Mouse (Mus musculus) hindbrain, embryonic 15.5 days (tissue): ENCODE measurements at regions not wholly inside any gene's neighbourhood (a gene's known extent, or its start where the extent isn't known, plus 50 kb on each side); places are given as distances from the start of the nearest gene placed in this dataset.

Experiments
- ATAC-seq: fragments of 200-750 bp; cut with Nextera tagmentation; 2 replicates; pipeline ENCODE4 v1.8.0; 2017; ENCODE audit warnings: low read depth, moderate number of reproducible peaks, moderate TSS enrichment; ENCODE audit not compliant: low FRiP score
- H3K27ac ChIP-seq: fragments of 300-500 bp; sonication (generic); replicated peaks from 2 replicates; pipeline ENCODE4 v1.5.1; 2015; ENCODE audit warnings: mild to moderate bottlenecking, inconsistent platforms
- H3K27me3 ChIP-seq: fragments of 300-500 bp; sonication (generic); 2 replicates; pipeline ENCODE4 v1.6.1; 2015; ENCODE audit warnings: control low read depth, inconsistent platforms
- H3K36me3 ChIP-seq: fragments of 300-500 bp; sonication (generic); 2 replicates; pipeline ENCODE4 v1.6.1; 2015; ENCODE audit warnings: control low read depth, inconsistent platforms
- H3K4me1 ChIP-seq: fragments of 300-500 bp; sonication (generic); replicated peaks from 2 replicates; pipeline ENCODE4 v1.6.1; 2015; ENCODE audit warnings: control low read depth, inconsistent platforms
- H3K4me2 ChIP-seq: fragments of 300-500 bp; sonication (generic); 2 replicates; pipeline ENCODE4 v1.6.1; 2015; ENCODE audit warnings: moderate library complexity, mild to moderate bottlenecking, inconsistent platforms
- H3K4me3 ChIP-seq: fragments of 300-500 bp; sonication (generic); 2 replicates; pipeline ENCODE4 v1.5.1; 2015; ENCODE audit warnings: mild to moderate bottlenecking, inconsistent platforms
- H3K9ac ChIP-seq: fragments of 300-500 bp; sonication (generic); 2 replicates; pipeline ENCODE4 v1.6.1; 2015; ENCODE audit warnings: inconsistent platforms
- H3K9me3 ChIP-seq: fragments of 300-500 bp; sonication (generic); 2 replicates; pipeline ENCODE4 v1.6.1; 2016; ENCODE audit warnings: control low read depth, inconsistent platforms
- WGBS: fragments of 180-500 bp; shearing (Covaris S2); methylation state at CpG from one replicate; pipeline ENCODE4 v1.1.7; 2015; 5-methylcytosine and 5-hydroxymethylcytosine counted together

GRCm38 (mm10) chr1:66099562-66100444, 75.3 kb upstream of the Map2 start:
- no peaks in the 10 kb centered on the region for H3K27me3 ChIP-seq
- no peaks in the 10 kb centered on the region for H3K4me1 ChIP-seq
- WGBS: 83% methylated on average over 5 of the region's 5 CpGs
- H3K36me3 ChIP-seq: no peaks in the 10 kb centered on the region
- H3K27ac ChIP-seq: no peak overlapping the region
- ATAC-seq: peak; percentile 85
- H3K4me2 ChIP-seq: no peak overlapping the region
- no peak overlapping the region for H3K4me3 ChIP-seq
- no peaks in the 10 kb centered on the region for H3K9me3 ChIP-seq
- no peak overlapping the region for H3K9ac ChIP-seq

GRCm38 (mm10) chr1:66101419-66101818, 73.7 kb upstream of the Map2 start:
- ATAC-seq: no peak

GRCm38 (mm10) chr1:66104493-66104892, 70.6 kb upstream of the Map2 start:
- H3K36me3 ChIP-seq: no peaks in the 10 kb centered on the region
- 45% methylated on average over 1 of the region's 1 CpGs for WGBS
- H3K4me1 ChIP-seq: no peaks in the 10 kb centered on the region
- 0 out of 2 replicates have a peak, but pooled peaks have one; percentile 47 for ATAC-seq
- H3K9ac ChIP-seq: no peak overlapping the region
- no peak overlapping the region for H3K4me2 ChIP-seq
- no peak overlapping the region for H3K27ac ChIP-seq
- no peak overlapping the region for H3K4me3 ChIP-seq
- H3K9me3 ChIP-seq: no peaks in the 10 kb centered on the region
- no peaks in the 10 kb centered on the region for H3K27me3 ChIP-seq

More at GRCm38 (mm10) chr1:66101419-66101818, 73.7 kb upstream of the Map2 start:
- Histone ChIP-seq H3K4me3 (no peak overlapping the region), H3K9ac (no peak overlapping the region), H3K36me3 (no peaks in the 10 kb centered on the region), H3K27ac (no peak overlapping the region), H3K4me1 (no peaks in the 10 kb centered on the region), H3K27me3 (no peaks in the 10 kb centered on the region), H3K9me3 (no peaks in the 10 kb centered on the region), H3K4me2 (no peak overlapping the region)
- WGBS: 41% methylated on average over 2 of the region's 2 CpGs

- H3K9ac ChIP-seq: no peak overlapping the region
- H3K9me3 ChIP-seq: no peaks in the 10 kb centered on the region
- H3K4me3 ChIP-seq: no peak overlapping the region
- no peaks in the 10 kb centered on the region for H3K27me3 ChIP-seq
- no peaks in the 10 kb centered on the region for H3K4me1 ChIP-seq
- WGBS: 82% methylated on average over 5 of the region's 5 CpGs
- H3K4me2 ChIP-seq: no peak overlapping the region
- no peak overlapping the region for H3K27ac ChIP-seq
- no peaks in the 10 kb centered on the region for H3K36me3 ChIP-seq
- ATAC-seq: no peak
Observed at GRCm38 (mm10) chr1:66105206-66105605, 69.9 kb upstream of the Map2 start.

- 86% methylated on average over 3 of the region's 3 CpGs for WGBS
- Histone ChIP-seq H3K9ac (no peak overlapping the region), H3K4me2 (no peak overlapping the region), H3K27ac (no peak overlapping the region), H3K36me3 (no peaks in the 10 kb centered on the region), H3K9me3 (no peaks in the 10 kb centered on the region), H3K4me3 (no peak overlapping the region), H3K27me3 (no peaks in the 10 kb centered on the region), H3K4me1 (no peaks in the 10 kb centered on the region)
- ATAC-seq: no peak
Observed at GRCm38 (mm10) chr1:66108051-66108450, 67.0 kb upstream of the Map2 start.

- Histone ChIP-seq H3K9me3 (no peaks in the 10 kb centered on the region), H3K4me1 (no peaks in the 10 kb centered on the region), H3K4me3 (no peak overlapping the region), H3K36me3 (no peaks in the 10 kb centered on the region), H3K27me3 (no peaks in the 10 kb centered on the region), H3K27ac (no peak overlapping the region), H3K4me2 (no peak overlapping the region), H3K9ac (no peak overlapping the region)
- 76% methylated on average over 1 of the region's 1 CpGs for WGBS
- ATAC-seq: no peak
Observed at GRCm38 (mm10) chr1:66113916-66114315, 61.2 kb upstream of the Map2 start.

- H3K27ac ChIP-seq: no peak overlapping the region
- 41% methylated on average over 3 of the region's 3 CpGs for WGBS
- no peak overlapping the region for H3K4me3 ChIP-seq
- no peak overlapping the region for H3K4me2 ChIP-seq
- H3K9ac ChIP-seq: no peak overlapping the region
- no peaks in the 10 kb centered on the region for H3K36me3 ChIP-seq
- no peaks in the 10 kb centered on the region for H3K27me3 ChIP-seq
- H3K9me3 ChIP-seq: no peaks in the 10 kb centered on the region
- H3K4me1 ChIP-seq: no peaks in the 10 kb centered on the region
- ATAC-seq: no peak
Observed at GRCm38 (mm10) chr1:66115330-66115729, 59.7 kb upstream of the Map2 start.
